Mouse (Mus musculus) liver, embryonic 14.5 days (tissue): ENCODE measurements around the gene Ckap2l.

ENCODE experiments used
- CTCF ChIP-seq: IDR thresholded peaks from 2 replicates; pipeline ENCODE4 v1.5.1; 2016; ENCODE audit warnings: antibody characterized with exemption, low read depth, control low read depth
- EP300 ChIP-seq: IDR thresholded peaks from 2 replicates; pipeline ENCODE4 v1.6.1; 2016; ENCODE audit warnings: antibody characterized with exemption, low read depth

- TF ChIP-seq CTCF (no peak), EP300 (no peak)
These were observed 68.4 kb downstream of the Ckap2l start for GRCm38 (mm10) chr2:129228571-129228970.
